Mouse (Mus musculus): ENCODE results near the gene Vmn2r46.
"Not testable (repeated sequence)": the region's sequence is repeated elsewhere in the genome, so short reads cannot be mapped to it uniquely, and the experiment has no call there.

Vmn2r46 gene

GRCm38 (mm10) chr7:9770471-9770870, at the start of gene Vmn2r46:
Vmn2r46 (minus strand) TSS chr7:9770571.
- DNase-seq (ENCODE audit: low spot score in 2 of 2) = not testable (repeated sequence)
